Mouse (Mus musculus) CH12.LX (cell line): ENCODE results near the gene E330017A01Rik.

Source experiments
- CHD2 ChIP-seq: IDR thresholded peaks from 2 replicates; pipeline ENCODE4 v1.6.1; 2011; ENCODE audit warnings: low read length, improper control_type of control experiment
- CTCF ChIP-seq, 2 experiments: IDR thresholded peaks in 1 of 2; conservative IDR thresholded peaks in 1 of 2; 2 replicates each; pipeline ENCODE4 v1.5.1; 2011 to 2012; ENCODE audit warnings: low read depth in 2 of 2, low read length in 2 of 2, improper control_type of control experiment in 1 of 2, inconsistent platforms in 1 of 2, mild to moderate bottlenecking in 1 of 2, moderate library complexity in 1 of 2
- EP300 ChIP-seq: IDR thresholded peaks from 2 replicates; pipeline ENCODE4 v1.6.1; 2011; ENCODE audit warnings: low read length, improper control_type of control experiment
- KAT2A ChIP-seq: IDR thresholded peaks from 2 replicates; pipeline ENCODE4 v1.6.1; 2012; ENCODE audit warnings: low read length, improper control_type of control experiment, inconsistent platforms; ENCODE audit not compliant: insufficient replicate concordance
- MAFK ChIP-seq: IDR thresholded peaks from 2 replicates; pipeline ENCODE4 v1.6.1; 2011; ENCODE audit warnings: low read length, improper control_type of control experiment; ENCODE audit not compliant: insufficient replicate concordance
- MAX ChIP-seq: IDR thresholded peaks from 2 replicates; pipeline ENCODE4 v1.6.1; 2011; ENCODE audit warnings: low read length, improper control_type of control experiment
- MEF2A ChIP-seq: IDR thresholded peaks from 2 replicates; pipeline ENCODE4 v1.6.1; 2014; ENCODE audit warnings: low read depth, mild to moderate bottlenecking, inconsistent platforms, low read length, improper control_type of control experiment, borderline replicate concordance
- RAD21 ChIP-seq: IDR thresholded peaks from 2 replicates; pipeline ENCODE4 v1.6.1; 2011; ENCODE audit warnings: low read depth, mild to moderate bottlenecking, low read length, improper control_type of control experiment, moderate library complexity

GRCm38 (mm10) chr16:58669917-58670630 is 31.5 kb upstream of the E330017A01Rik start, which contains the start of gene Cpox:
- TF ChIP-seq MAX: peak; percentile 62; the same call in 1 of the 2 replicates
- peak in 1 of 2 experiments; percentile 21; a peak in 2 of 4 replicates for TF ChIP-seq CTCF (conservative IDR thresholded peaks at IDR 0.05 in 1 of 2, IDR thresholded peaks at IDR 0.05 in 1 of 2; ENCODE audit: low read depth in 2 of 2, low read length in 2 of 2)
- TF ChIP-seq MEF2A: peak; percentile 44; the same call in 1 of the 2 replicates
- no peak; the same call in 1 of the 2 replicates for TF ChIP-seq RAD21
- TF ChIP-seq KAT2A: peak; percentile 90; the same call in 1 of the 2 replicates
- TF ChIP-seq EP300: no peak
- TF ChIP-seq MAFK: no peak
- TF ChIP-seq CHD2: 0 out of 2 replicates have a peak, but pooled peaks have one; percentile 11
